Comparison of ENCODE assay signal across 11 mouse cellular contexts in genomic region chr19:53564174-53564573, GRCm38 (mm10). TPM values are rescaled to one million over a fixed set of nuclear protein-coding genes. Genes with fewer than 3 reads are reported as not detected.
A peak's percentile ranks its signal among the peaks of the same experiment; 100 is the strongest.
DNase-seq lines count a peak whose midpoint lies in the region; ATAC-seq and TF ChIP-seq lines count a peak whose summit lies in the region.
"Had no signal": no experiment of that assay in that cellular context is flagged by ENCODE, and none has a peak within 500 bp of the region (broad histone marks: within the 10 kb centered on the region; RNA-seq: fewer than 3 reads in every experiment).

No protein-coding gene starts in this region.

- peak; percentile 37 for DNase-seq in kidney, adult 18-20 months
- DNase-seq in adrenal gland, postnatal 36 days = peak; percentile 44 to 46
- DNase-seq in right cerebral cortex, postnatal 25 days = no peak
- DNase-seq in left cerebral cortex, adult 2 months (ENCODE audit: extremely low spot score in 1 of 2, low spot score in 2 of 2) = no peak
- DNase-seq: cerebellum, adult 9-10 months; liver, embryonic 13.5 days; thymus, postnatal 36 days had no signal

- H3K27me3 ChIP-seq in kidney, embryonic 14.5 days (ENCODE audit: control insufficient read depth, insufficient read depth, low read length) = no peaks in the 10 kb centered on the region
- H3K27me3 ChIP-seq: forebrain, embryonic 12.5 days; liver, embryonic 13.5 days had no signal

- WGBS in kidney, embryonic 14.5 days = 42% methylated on average over 4 of the region's 4 CpGs

- no peaks in the 10 kb centered on the region for H3K4me1 ChIP-seq in kidney, embryonic 14.5 days (ENCODE audit: control insufficient read depth, insufficient read depth, low read length)

- H3K36me3 ChIP-seq in kidney, embryonic 14.5 days (ENCODE audit: control insufficient read depth, insufficient read depth, low read length) = no peaks in the 10 kb centered on the region
- H3K36me3 ChIP-seq: forebrain, embryonic 12.5 days; liver, embryonic 13.5 days had no signal

- no peak overlapping the region for H3K9ac ChIP-seq in kidney, embryonic 14.5 days (ENCODE audit: low read depth, low read length)
- H3K9ac ChIP-seq: forebrain, embryonic 12.5 days; liver, embryonic 13.5 days had no signal

- intact Hi-C loops in left cerebral cortex, adult 2 months (cut with DNase I) = no loop called here

- H3K27ac ChIP-seq in kidney, embryonic 14.5 days (ENCODE audit: low read depth, low read length) = no peak overlapping the region
- no peak overlapping the region for H3K27ac ChIP-seq in left cerebral cortex, adult 2 months
- H3K27ac ChIP-seq: forebrain, embryonic 12.5 days; liver, embryonic 13.5 days had no signal

- peaks cover 3% of the 10 kb centered on the region; the same call in 1 of the 2 replicates for H3K9me3 ChIP-seq in kidney, embryonic 14.5 days (ENCODE audit: control insufficient read depth, low read length)
- H3K9me3 ChIP-seq: liver, embryonic 13.5 days had no signal

- H3K4me2 ChIP-seq in kidney, embryonic 14.5 days (replicated peaks; ENCODE audit: low read depth, low read length) = no peak overlapping the region
- H3K4me2 ChIP-seq: forebrain, embryonic 12.5 days; liver, embryonic 13.5 days had no signal

- no peak for TF ChIP-seq CTCF in left cerebral cortex, adult 2 months (IDR thresholded peaks at IDR 0.05)

- ATAC-seq in kidney, embryonic 14.5 days (ENCODE audit: low FRiP score, low TSS enrichment) = no peak
- ATAC-seq in granulocyte monocyte progenitor cell, adult 5-6 weeks (replicated peaks; ENCODE audit: poor library complexity, severe bottlenecking) = peak; percentile 39
- peak; percentile 33; the same call in 1 of the 2 replicates for ATAC-seq in megakaryocyte, adult 5-6 weeks (ENCODE audit: poor library complexity, severe bottlenecking)

- no peak overlapping the region for H3K4me3 ChIP-seq in kidney, embryonic 14.5 days (ENCODE audit: low read length)
- no peak overlapping the region for H3K4me3 ChIP-seq in left cerebral cortex, adult 2 months
- H3K4me3 ChIP-seq: forebrain, embryonic 12.5 days; liver, embryonic 13.5 days had no signal

RNA-seq across cellular contexts. Expression of gene Nutf2-ps1, which starts 24.7 kb away (rescaled TPM):
- 431 and 486 TPM in 2 replicates for polyA plus RNA-seq in kidney, embryonic 14.5 days (2014; fragmentation: Nextera tagmentation; extraction: Ambion mirVana)
- 10 to 100 TPM; 74.1 to 79.8 TPM for total RNA-seq in adrenal gland, postnatal 36 days (2021)
- 56.0 and 61.3 TPM in 2 replicates for total RNA-seq in granulocyte monocyte progenitor cell, adult 5-6 weeks (2014; fragmentation: Nextera tagmentation)
- 142 and 145 TPM in 2 replicates for total RNA-seq in granulocyte monocyte progenitor cell, adult 5-6 weeks (2017)
- total RNA-seq in megakaryocyte, adult 5-6 weeks (2015) = 36.9 and 38.7 TPM in 2 replicates
- 46.3 and 61.1 TPM in 2 replicates for total RNA-seq in megakaryocyte, adult 5-6 weeks (2017)
- 10 to 100 TPM; 45.3 to 50.5 TPM for total RNA-seq in left cerebral cortex, adult 2 months (2021)

RNA-seq across cellular contexts. Expression of gene Dusp5, which starts 35.3 kb away (rescaled TPM):
- 11.3 and 15.6 TPM in 2 replicates for polyA plus RNA-seq in kidney, embryonic 14.5 days (2014; fragmentation: Nextera tagmentation; extraction: Ambion mirVana)
- 10 to 100 TPM; 16.1 to 29.8 TPM for total RNA-seq in adrenal gland, postnatal 36 days (2021)
- 1.5 and 4.0 TPM in 2 replicates for total RNA-seq in granulocyte monocyte progenitor cell, adult 5-6 weeks (2014; fragmentation: Nextera tagmentation)
- total RNA-seq in granulocyte monocyte progenitor cell, adult 5-6 weeks (2017) = 4.2 TPM in 2 replicates
- 4.3 and 5.0 TPM in 2 replicates for total RNA-seq in megakaryocyte, adult 5-6 weeks (2015)
- total RNA-seq in megakaryocyte, adult 5-6 weeks (2017) = 4.6 and 6.4 TPM in 2 replicates
- total RNA-seq in left cerebral cortex, adult 2 months (2021) = 10 to 100 TPM; 16.7 to 26.9 TPM

RNA-seq across cellular contexts. Expression of gene Smc3, which starts 36.0 kb away (rescaled TPM):
- polyA plus RNA-seq in kidney, embryonic 14.5 days (2014; fragmentation: Nextera tagmentation; extraction: Ambion mirVana) = 80.2 and 83.5 TPM in 2 replicates
- total RNA-seq in adrenal gland, postnatal 36 days (2021) = 10 to 100 TPM; 32.5 TPM
- total RNA-seq in granulocyte monocyte progenitor cell, adult 5-6 weeks (2014; fragmentation: Nextera tagmentation) = 82.0 and 87.6 TPM in 2 replicates
- total RNA-seq in granulocyte monocyte progenitor cell, adult 5-6 weeks (2017) = 135 and 145 TPM in 2 replicates
- total RNA-seq in megakaryocyte, adult 5-6 weeks (2015) = 91.2 and 91.7 TPM in 2 replicates
- total RNA-seq in megakaryocyte, adult 5-6 weeks (2017) = 108 and 122 TPM in 2 replicates
- total RNA-seq in left cerebral cortex, adult 2 months (2021) = 10 to 100 TPM; 37.6 to 39.3 TPM

Comparison
In these comparisons a context has a peak if more than half of its experiments do, and no peak if none do; other contexts are left out.
1. DNase-seq: peak in kidney, adult 18-20 months (single experiment) and adrenal gland, postnatal 36 days (2 of 2); none in right cerebral cortex, postnatal 25 days (single experiment) and left cerebral cortex, adult 2 months (0 of 2).